Mouse (Mus musculus) heart, embryonic 13.5 days (tissue): ENCODE data around the gene Acr. TPM values are rescaled to one million over a fixed set of nuclear protein-coding genes. Genes with fewer than 3 reads are reported as not detected.
A peak's percentile ranks its signal among the peaks of the same experiment; 100 is the strongest.

Experiments
- ATAC-seq: fragments of 200-750 bp; cut with Nextera tagmentation; 2 replicates; pipeline ENCODE4 v1.8.0; 2017; ENCODE audit warnings: moderate TSS enrichment; ENCODE audit not compliant: insufficient number of reproducible peaks, low FRiP score, low TSS enrichment; ENCODE audit errors: extremely low read depth
- H3K27ac ChIP-seq: fragments of 300-500 bp; sonication (generic); replicated peaks from 2 replicates; pipeline ENCODE4 v1.5.1; 2015; ENCODE audit warnings: moderate library complexity, mild to moderate bottlenecking, inconsistent platforms
- H3K27me3 ChIP-seq: fragments of 300-500 bp; sonication (generic); replicated peaks from 2 replicates; pipeline ENCODE4 v1.6.1; 2015; ENCODE audit warnings: mild to moderate bottlenecking, inconsistent platforms
- H3K36me3 ChIP-seq: fragments of 300-500 bp; sonication (generic); 2 replicates; pipeline ENCODE4 v1.6.1; 2015; ENCODE audit warnings: mild to moderate bottlenecking, inconsistent platforms
- H3K4me1 ChIP-seq: fragments of 300-500 bp; sonication (generic); 2 replicates; pipeline ENCODE4 v1.6.1; 2015; ENCODE audit warnings: inconsistent platforms
- H3K4me2 ChIP-seq: fragments of 300-500 bp; sonication (generic); 2 replicates; pipeline ENCODE4 v1.6.1; 2015; ENCODE audit warnings: inconsistent platforms, mild to moderate bottlenecking, moderate library complexity
- H3K4me3 ChIP-seq: fragments of 300-500 bp; sonication (generic); 2 replicates; pipeline ENCODE4 v1.5.1; 2015; ENCODE audit warnings: moderate library complexity, mild to moderate bottlenecking, inconsistent platforms
- H3K9ac ChIP-seq: fragments of 300-500 bp; sonication (generic); 2 replicates; pipeline ENCODE4 v1.6.1; 2015; ENCODE audit warnings: inconsistent platforms, mild to moderate bottlenecking, moderate library complexity
- H3K9me3 ChIP-seq: fragments of 300-500 bp; sonication (generic); 2 replicates; pipeline ENCODE4 v1.6.1; 2016; ENCODE audit warnings: inconsistent platforms
- WGBS: fragments of 180-500 bp; shearing (Covaris S2); methylation state at CpG from one replicate; pipeline ENCODE4 v1.1.7; 2015; ENCODE audit warnings: mixed read lengths; 5-methylcytosine and 5-hydroxymethylcytosine counted together
- polyA plus RNA-seq: library from polyadenylated mRNA; unstranded; fragments of >200 nt; fragmentation: Nextera tagmentation; extraction: Ambion mirVana; gene quantifications from 2 replicates; pipeline ENCODE4 v1.2.1, GENCODE M21; 2015

Gene Acr
- 0.24 and 0.33 TPM in 2 replicates for polyA plus RNA-seq

DNA sequence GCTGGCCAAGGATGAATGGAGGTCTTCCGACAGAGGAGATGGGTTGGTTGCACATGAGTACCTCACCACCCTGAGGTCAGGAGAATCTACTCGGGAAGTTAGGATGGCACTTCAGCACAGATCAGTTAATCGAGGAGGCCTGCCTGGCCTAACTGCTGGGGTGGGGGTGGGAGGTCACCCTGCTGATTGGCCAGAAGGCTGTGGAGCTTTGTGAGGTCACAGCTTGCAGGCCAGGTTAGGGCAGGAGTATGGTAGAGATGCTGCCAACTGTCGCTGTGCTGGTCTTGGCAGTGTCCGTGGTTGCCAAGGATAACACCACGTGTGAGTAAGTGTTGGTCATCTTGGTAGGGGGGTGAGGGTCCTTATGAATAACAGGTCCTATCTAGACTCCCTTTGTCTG is at the start of gene Acr:
Gene Acr, plus strand, starts transcription at position 213 of the 400 bp plus-strand sequence.
- H3K4me1 ChIP-seq, result no peaks in the 10 kb centered on the region
- H3K9ac ChIP-seq, result no peak within 1 kb of the TSS
- H3K9me3 ChIP-seq, result no peaks in the 10 kb centered on the region
- H3K27me3 ChIP-seq, result no peaks in the 10 kb centered on the region
- no peak within 1 kb of the TSS for H3K4me2 ChIP-seq
- no peaks in the 10 kb centered on the region for H3K36me3 ChIP-seq
- no peak within 1 kb of the TSS for H3K4me3 ChIP-seq
- 81% methylated on average over 6 of the region's 6 CpGs for WGBS
- no peak within 1 kb of the TSS for H3K27ac ChIP-seq
- ATAC-seq, result no peak

DNA sequence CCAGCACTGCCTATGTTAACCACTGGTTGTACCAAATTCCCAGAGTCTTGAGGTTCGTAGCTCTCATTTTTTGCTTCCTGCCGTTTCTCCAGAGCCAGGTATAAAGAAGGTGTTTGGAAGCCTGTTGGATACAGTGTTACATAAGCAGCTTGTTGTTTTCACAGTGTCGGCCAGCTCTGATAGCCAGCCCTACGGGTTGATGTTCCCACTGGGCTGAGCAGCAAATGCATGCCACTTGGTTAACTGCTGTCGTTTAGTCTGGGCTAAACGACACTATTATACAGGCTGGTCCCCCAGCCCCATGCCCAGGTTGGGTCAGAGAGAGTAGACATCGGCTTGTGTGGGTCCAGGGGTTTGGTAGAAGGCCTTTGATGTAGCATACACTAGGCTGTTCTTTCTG is 46.2 kb upstream of the Acr start:
- H3K9me3 ChIP-seq, result no peaks in the 10 kb centered on the region
- H3K9ac ChIP-seq, result no peak overlapping the region
- ATAC-seq, result no peak
- WGBS, result 61% methylated on average over 7 of the region's 7 CpGs
- no peak overlapping the region for H3K4me3 ChIP-seq
- H3K4me2 ChIP-seq, result no peak overlapping the region
- peaks cover 54% of the 10 kb centered on the region for H3K27me3 ChIP-seq
- H3K4me1 ChIP-seq, result 0 out of 2 replicates have a peak, but pooled peaks cover 7% of the 10 kb centered on the region
- H3K36me3 ChIP-seq, result peaks cover 19% of the 10 kb centered on the region
- no peak overlapping the region for H3K27ac ChIP-seq

DNA sequence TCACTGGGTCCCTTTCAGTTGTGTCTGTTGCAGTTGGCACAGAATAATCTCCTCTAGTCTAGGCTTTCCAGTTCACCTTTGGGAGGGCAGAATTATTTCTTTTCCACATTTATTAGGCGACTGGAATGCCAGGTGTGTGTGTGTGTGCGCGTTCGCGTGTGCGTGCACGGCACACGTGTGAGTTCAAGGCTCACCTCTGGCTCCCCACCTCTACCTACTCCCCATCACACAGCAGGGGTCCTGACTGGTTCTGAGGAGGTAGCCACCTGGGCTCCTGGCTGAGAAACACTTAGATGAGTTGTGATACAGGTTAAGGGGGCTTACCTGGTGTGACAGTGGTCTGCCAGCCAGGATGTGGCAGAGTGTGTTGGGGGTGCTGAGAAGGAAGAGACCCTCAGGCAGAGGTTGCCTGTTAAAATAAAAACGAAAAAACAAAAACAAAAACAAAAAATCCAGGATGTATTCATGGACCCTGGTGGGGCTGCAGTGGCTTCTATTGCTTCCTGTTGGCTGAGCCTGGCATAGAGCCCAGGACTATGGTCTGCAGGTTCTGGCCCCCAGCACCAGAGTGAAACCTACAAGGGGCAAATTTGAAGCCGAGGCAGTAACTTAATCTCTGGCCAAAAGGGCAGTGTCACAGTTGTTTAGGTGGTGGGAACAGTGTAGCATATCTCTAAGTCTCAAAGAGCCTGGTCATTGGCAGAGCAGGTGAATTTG is 45.4 kb upstream of the Acr start:
- Histone ChIP-seq H3K27ac (no peak overlapping the region), H3K4me1 (0 out of 2 replicates have a peak, but pooled peaks cover 7% of the 10 kb centered on the region), H3K36me3 (peaks cover 19% of the 10 kb centered on the region), H3K27me3 (peaks cover 54% of the 10 kb centered on the region), H3K4me3 (peak overlapping the region; percentile 64), H3K9ac (no peak overlapping the region), H3K9me3 (no peaks in the 10 kb centered on the region), H3K4me2 (peak overlapping the region; percentile 85)
- WGBS, result 80% methylated on average over 10 of the region's 10 CpGs
- ATAC-seq, result no peak

DNA sequence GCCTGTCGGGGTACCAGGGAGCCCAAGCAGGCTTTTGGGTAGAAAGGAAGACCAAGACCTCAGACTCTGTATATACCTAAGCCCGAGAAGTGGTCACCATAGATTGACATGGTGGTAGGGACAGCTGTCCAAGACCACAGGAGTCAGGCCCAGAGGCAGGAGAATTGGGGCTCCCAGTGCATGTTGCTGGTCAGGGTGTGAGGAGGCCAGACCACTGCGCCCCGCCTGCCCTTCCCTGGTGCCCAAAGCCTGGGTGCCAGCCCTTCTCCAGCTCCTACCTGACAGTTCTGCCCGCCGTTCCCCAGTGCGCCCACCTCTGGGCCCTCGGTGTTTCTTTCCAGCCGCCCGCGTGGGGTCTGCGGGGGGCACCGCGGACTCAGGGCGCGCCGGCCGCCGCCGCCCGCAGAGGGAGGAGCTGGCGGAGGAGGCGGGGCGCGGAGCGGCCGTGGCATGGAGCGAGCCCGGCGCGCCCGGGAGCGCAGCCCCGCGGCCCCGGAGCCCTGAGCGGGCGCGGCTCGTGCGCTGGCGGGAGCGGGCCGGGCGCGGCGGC is 44.8 kb upstream of the Acr start:
- H3K36me3 ChIP-seq, result peaks cover 19% of the 10 kb centered on the region
- WGBS, result 22% methylated on average over 24 of the region's 47 CpGs
- peak overlapping the region; percentile 64 for H3K4me3 ChIP-seq
- 0 out of 2 replicates have a peak, but pooled peaks cover 7% of the 10 kb centered on the region for H3K4me1 ChIP-seq
- ATAC-seq, result no peak
- H3K9ac ChIP-seq, result peak overlapping the region; percentile 12; the same call in 1 of the 2 replicates
- H3K9me3 ChIP-seq, result no peaks in the 10 kb centered on the region
- H3K4me2 ChIP-seq, result peak overlapping the region; percentile 85
- H3K27ac ChIP-seq, result no peak overlapping the region
- peaks cover 54% of the 10 kb centered on the region for H3K27me3 ChIP-seq

DNA sequence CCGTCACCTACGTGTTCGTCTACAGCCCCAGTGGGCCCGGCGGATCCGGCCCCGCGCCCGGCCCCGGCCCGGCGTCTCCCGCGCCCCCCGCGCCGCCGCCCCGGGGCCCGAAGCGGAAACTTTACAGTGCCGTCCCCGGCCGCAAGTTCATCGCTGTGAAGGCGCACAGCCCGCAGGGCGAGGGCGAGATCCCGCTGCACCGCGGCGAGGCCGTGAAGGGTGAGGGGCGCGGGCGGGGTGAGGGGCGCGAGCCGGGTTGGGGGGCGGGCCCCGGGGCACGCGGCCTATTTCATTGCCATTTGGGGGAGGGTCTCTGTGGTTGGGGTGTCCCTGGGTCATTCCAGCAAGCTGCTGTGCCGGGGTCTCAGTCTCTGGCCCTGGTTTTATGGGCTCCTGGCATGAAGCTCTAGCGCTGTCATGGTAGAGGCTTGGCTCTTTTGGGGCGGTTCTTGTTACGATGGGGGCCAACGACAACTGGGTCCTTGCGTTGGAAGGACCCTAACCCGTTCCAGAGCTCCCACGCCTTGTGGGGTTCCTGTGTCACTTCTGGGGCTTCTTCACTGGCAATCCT is 44.0 kb upstream of the Acr start:
- Histone ChIP-seq H3K36me3 (peaks cover 19% of the 10 kb centered on the region), H3K9ac (peak overlapping the region; percentile 78), H3K27me3 (peaks cover 54% of the 10 kb centered on the region), H3K4me1 (0 out of 2 replicates have a peak, but pooled peaks cover 7% of the 10 kb centered on the region), H3K4me2 (peak overlapping the region; percentile 85), H3K9me3 (no peaks in the 10 kb centered on the region), H3K27ac (no peak overlapping the region), H3K4me3 (peak overlapping the region; percentile 64)
- ATAC-seq, result no peak
- whole genome bisulfite sequencing, result 19% methylated on average over 33 of the region's 52 CpGs

DNA sequence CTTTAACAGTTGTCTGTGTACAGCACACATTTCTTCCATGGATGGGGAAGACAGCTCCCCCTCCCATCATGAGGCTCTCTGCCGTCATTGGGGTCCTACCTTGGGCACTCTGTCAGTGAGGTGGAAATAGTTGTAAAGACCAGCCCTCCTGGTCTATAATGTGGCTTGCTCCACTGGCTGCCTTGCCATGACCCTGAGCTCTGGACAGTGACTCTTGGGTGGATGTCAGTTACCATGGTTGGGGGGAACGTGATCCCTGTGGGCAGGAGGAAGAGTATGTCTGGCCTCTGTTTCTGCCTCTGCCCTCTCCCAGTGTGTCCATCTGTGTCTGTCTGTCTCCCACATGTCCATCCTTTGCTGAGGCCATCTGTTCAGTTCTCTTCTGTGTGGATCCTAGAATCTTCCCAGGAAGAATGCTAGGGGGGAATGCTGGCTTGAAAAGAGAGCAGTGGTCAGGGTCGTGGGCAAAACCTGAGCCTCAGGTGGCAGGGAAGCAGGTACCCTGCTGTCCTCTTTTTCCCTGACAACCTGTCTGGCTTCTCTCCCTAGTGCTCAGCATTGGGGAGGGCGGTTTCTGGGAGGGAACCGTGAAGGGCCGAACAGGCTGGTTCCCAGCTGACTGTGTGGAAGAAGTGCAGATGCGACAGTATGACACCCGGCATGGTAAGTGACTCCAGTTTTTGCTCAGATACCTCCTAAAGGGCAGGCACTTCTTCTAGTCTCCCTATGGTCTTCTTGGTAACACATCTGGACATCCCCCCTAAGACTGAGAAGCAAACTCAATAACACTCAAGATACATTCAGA is 43.3 kb upstream of the Acr start:
- H3K27ac ChIP-seq, result no peak overlapping the region
- peaks cover 54% of the 10 kb centered on the region for H3K27me3 ChIP-seq
- H3K4me2 ChIP-seq, result peak overlapping the region; percentile 85
- 70% methylated on average over 8 of the region's 8 CpGs for WGBS
- no peak for ATAC-seq
- no peak overlapping the region; the same call in 1 of the 2 replicates for H3K9ac ChIP-seq
- H3K4me1 ChIP-seq, result 0 out of 2 replicates have a peak, but pooled peaks cover 7% of the 10 kb centered on the region
- H3K36me3 ChIP-seq, result peaks cover 19% of the 10 kb centered on the region
- peak overlapping the region; percentile 64 for H3K4me3 ChIP-seq
- H3K9me3 ChIP-seq, result no peaks in the 10 kb centered on the region

DNA sequence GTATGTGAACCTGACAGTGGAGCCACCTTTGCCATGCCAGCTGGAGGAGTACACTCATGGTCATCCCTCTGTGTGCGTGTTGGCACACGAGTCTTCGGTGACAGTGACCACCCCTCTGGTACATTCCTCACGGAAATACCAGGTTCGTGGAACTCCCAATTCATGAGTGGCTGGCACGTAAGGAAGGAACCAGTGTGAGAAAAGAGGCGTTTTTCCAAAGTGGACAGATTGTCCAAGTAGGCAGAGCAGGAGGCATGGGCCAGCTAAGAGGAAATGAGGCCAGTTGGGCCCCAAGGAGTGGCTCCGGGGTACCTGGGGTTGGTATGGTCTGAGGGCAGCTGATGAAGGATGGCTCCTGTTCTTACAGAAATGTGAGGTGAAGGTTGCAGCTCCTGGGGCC is 42.7 kb upstream of the Acr start:
- 84% methylated on average over 8 of the region's 8 CpGs for WGBS
- no peak for ATAC-seq
- 0 out of 2 replicates have a peak, but pooled peaks cover 7% of the 10 kb centered on the region for H3K4me1 ChIP-seq

DNA sequence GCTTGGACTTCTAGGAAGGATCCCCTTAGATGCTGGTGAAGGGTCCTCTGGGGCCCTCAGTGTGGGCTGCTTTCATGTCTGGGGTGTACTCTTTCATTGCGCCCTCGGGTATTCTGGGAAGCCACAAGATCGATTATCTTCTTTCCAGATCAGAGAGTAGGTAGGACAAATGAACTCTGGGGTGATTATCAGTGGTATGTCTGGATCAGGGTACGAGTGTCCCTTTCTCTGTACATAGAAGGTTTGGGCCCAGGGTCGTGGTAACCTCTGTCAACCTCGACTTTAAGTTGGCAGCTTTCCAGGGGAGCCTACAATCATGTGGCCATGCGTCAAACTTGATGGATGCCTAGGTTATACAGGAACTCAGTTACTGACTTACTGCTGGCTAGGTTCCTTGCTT is 42.2 kb upstream of the Acr start:
- no peak overlapping the region for H3K9ac ChIP-seq
- no peak for ATAC-seq
- WGBS, result 53% methylated on average over 7 of the region's 7 CpGs
- peaks cover 52% of the 10 kb centered on the region for H3K27me3 ChIP-seq
- H3K4me3 ChIP-seq, result no peak overlapping the region
- H3K4me2 ChIP-seq, result no peak overlapping the region
- H3K27ac ChIP-seq, result no peak overlapping the region
- H3K36me3 ChIP-seq, result peaks cover 13% of the 10 kb centered on the region; the same call in 1 of the 2 replicates
- H3K9me3 ChIP-seq, result no peaks in the 10 kb centered on the region
- H3K4me1 ChIP-seq, result 0 out of 2 replicates have a peak, but pooled peaks cover 7% of the 10 kb centered on the region

More for the DNA sequence above, 42.7 kb upstream of the Acr start:
- Histone ChIP-seq H3K27ac (no peak overlapping the region), H3K9me3 (no peaks in the 10 kb centered on the region), H3K36me3 (peaks cover 16% of the 10 kb centered on the region), H3K4me2 (no peak overlapping the region), H3K27me3 (peaks cover 53% of the 10 kb centered on the region), H3K9ac (no peak overlapping the region), H3K4me3 (no peak overlapping the region)

DNA sequence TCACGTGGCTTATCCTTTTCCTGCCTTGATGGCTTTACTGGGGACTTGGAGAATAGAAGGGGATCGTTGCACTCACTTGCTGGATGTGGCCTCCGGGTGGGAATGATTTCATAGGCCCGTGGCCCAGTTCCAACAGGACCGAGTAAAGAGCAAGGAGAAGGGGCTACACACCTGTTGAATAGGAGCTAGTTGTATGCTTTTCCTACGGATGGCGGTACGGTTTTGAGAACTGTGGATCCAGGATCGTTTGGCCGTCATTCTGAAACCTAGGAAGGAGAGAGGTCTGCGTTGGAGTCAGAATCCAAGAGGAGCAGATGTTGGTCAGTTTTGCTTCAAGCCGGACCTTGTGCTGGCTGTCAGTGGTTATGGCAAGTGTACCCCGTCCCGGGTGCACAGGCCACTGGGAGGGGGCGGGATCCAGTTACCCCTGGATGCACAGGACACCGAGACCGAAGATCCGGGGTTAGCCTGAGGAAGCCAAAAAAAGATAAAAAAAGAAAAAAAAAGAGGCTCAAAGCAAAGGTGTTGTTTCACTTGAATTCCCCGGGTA is 41.3 kb upstream of the Acr start:
- WGBS, result 83% methylated on average over 19 of the region's 19 CpGs
- H3K4me1 ChIP-seq, result 0 out of 2 replicates have a peak, but pooled peaks cover 7% of the 10 kb centered on the region
- ATAC-seq, result no peak
- H3K9me3 ChIP-seq, result no peaks in the 10 kb centered on the region
- H3K4me3 ChIP-seq, result no peak overlapping the region
- H3K4me2 ChIP-seq, result no peak overlapping the region
- H3K9ac ChIP-seq, result no peak overlapping the region
- peaks cover 10% of the 10 kb centered on the region; the same call in 1 of the 2 replicates for H3K36me3 ChIP-seq
- no peak overlapping the region for H3K27ac ChIP-seq
- H3K27me3 ChIP-seq, result peaks cover 51% of the 10 kb centered on the region

DNA sequence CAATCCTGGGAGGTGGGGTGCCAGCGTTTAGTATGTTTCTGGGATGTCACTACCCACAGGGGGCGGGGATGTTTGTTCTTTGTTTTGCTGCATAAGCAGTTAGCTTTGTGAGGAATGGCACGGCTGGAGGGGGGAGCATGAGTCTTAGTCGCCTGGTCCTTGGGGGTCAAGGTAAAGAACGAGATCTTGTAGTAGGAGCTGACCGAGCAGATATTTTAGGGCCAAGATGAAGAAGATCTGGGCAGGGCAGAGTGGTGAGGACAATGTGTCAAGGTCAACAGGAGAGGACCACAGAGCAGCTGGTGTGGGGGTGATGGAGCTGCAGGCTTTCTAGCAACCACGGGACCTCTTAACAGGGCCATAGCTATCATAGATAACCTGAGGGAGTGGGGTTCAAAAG is 40.7 kb upstream of the Acr start:
- H3K4me1 ChIP-seq, result 0 out of 2 replicates have a peak, but pooled peaks cover 8% of the 10 kb centered on the region
- H3K36me3 ChIP-seq, result peaks cover 13% of the 10 kb centered on the region; the same call in 1 of the 2 replicates
- no peak overlapping the region for H3K4me2 ChIP-seq
- no peak overlapping the region for H3K4me3 ChIP-seq
- no peak overlapping the region for H3K9ac ChIP-seq
- no peaks in the 10 kb centered on the region for H3K9me3 ChIP-seq
- ATAC-seq, result no peak
- WGBS, result 73% methylated on average over 7 of the region's 7 CpGs
- peaks cover 51% of the 10 kb centered on the region for H3K27me3 ChIP-seq
- H3K27ac ChIP-seq, result no peak overlapping the region
